Mouse (Mus musculus): Measurements from ENCODE around the gene Sipa1.

DNA sequence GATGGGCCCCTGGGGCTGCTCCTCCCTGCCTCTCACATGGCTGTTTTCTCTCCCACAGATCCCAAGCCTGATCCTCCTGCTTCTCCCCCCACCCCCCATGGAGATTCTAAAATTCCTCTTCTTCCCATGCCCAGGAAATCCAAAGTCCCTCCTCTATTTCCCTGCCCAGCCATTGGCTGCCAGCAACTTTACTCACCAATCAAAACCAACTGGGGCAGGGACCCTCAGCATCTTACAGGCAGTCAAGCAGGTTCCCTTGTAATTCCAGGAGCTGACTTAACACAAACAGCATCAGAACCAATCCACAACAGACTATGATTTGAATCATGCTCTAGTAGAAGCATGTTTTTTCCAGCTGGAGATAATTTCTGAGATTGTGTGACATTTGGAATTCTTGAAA, 33.6 kb downstream of the Sipa1 start:
- TF ChIP-seq CTCF (IDR thresholded peaks at IDR 0.05; ENCODE audit: extremely low read depth, insufficient read depth, insufficient read length, insufficient replicate concordance) (no peak), POLR2A (IDR thresholded peaks at IDR 0.05; ENCODE audit: low read depth, low read length) (no peak)
